Mouse (Mus musculus) E14TG2a.4 (cell line): ENCODE results near the gene Actr1a.

ENCODE experiments used
- CTCF ChIP-seq: conservative IDR thresholded peaks from 2 replicates; pipeline ENCODE4 v1.5.1; 2014; ENCODE audit warnings: low read length
- NANOG ChIP-seq: IDR thresholded peaks from 2 replicates; pipeline ENCODE4 v1.6.1; 2014; ENCODE audit warnings: borderline replicate concordance, low read length, mixed read lengths

- TF ChIP-seq CTCF (no peak), NANOG (no peak)
Measured at GRCm38 (mm10) chr19:46333906-46334305, 61.6 kb downstream of the Actr1a start.
